Mouse (Mus musculus): ENCODE results near the gene Pak7. TPM values are rescaled to one million over a fixed set of nuclear protein-coding genes. Genes with fewer than 3 reads are reported as not detected.

Pak7 gene
- polyA plus RNA-seq, 1 experiment: 29.2 TPM

GRCm38 (mm10) chr2:136118006-136118405 lies 269.8 kb downstream of the Pak7 start:
- TF ChIP-seq CTCF (IDR thresholded peaks at IDR 0.05; ENCODE audit: extremely low read depth, insufficient read depth, low read length): no peak
- peaks cover 2% of the 10 kb centered on the region; the same call in 1 of the 2 replicates for H3K4me1 ChIP-seq (ENCODE audit: control insufficient read depth, insufficient read depth, low read length)
- H3K27ac ChIP-seq (ENCODE audit: insufficient read depth, low read length): no peak overlapping the region
- no peak overlapping the region for H3K4me3 ChIP-seq (ENCODE audit: insufficient read depth, low read length)

DNA sequence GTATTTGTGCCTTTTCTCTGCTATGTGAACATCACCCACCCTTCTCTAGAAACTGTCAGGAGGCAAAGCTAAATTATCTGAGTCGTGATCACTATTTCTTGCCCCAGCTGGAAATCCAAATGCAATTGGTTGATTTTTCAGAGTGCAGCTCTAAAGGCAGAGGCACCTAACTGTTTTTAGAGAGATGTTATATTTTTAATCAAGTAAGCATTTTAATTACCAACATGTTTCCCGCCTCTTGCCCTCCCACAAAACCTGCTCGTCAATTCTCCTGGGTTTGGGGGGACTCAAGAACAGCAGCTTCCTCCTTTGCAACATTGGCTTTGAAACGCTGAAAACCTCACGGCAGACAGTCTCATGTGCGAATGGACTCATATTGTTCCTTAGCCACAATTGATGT lies 274.4 kb downstream of the Pak7 start:
- TF ChIP-seq CTCF (IDR thresholded peaks at IDR 0.05; ENCODE audit: extremely low read depth, insufficient read depth, low read length): no peak
- TF ChIP-seq POLR2A (IDR thresholded peaks at IDR 0.05; ENCODE audit: extremely low read depth, insufficient read depth, low read length): no peak
- peaks cover 14% of the 10 kb centered on the region for H3K4me1 ChIP-seq (ENCODE audit: control insufficient read depth, insufficient read depth, low read length)
- H3K4me3 ChIP-seq (ENCODE audit: insufficient read depth, low read length): no peak overlapping the region
- H3K27ac ChIP-seq (ENCODE audit: insufficient read depth, low read length): no peak overlapping the region

GRCm38 (mm10) chr2:136109038-136109363 lies 278.8 kb downstream of the Pak7 start:
- Histone ChIP-seq H3K4me1 (ENCODE audit: control insufficient read depth, insufficient read depth, low read length) (peaks cover 19% of the 10 kb centered on the region), H3K4me3 (ENCODE audit: insufficient read depth, low read length) (no peak overlapping the region), H3K27ac (ENCODE audit: insufficient read depth, low read length) (peak overlapping the region; percentile 26)
- TF ChIP-seq CTCF (IDR thresholded peaks at IDR 0.05; ENCODE audit: extremely low read depth, insufficient read depth, low read length): no peak
- no peak for TF ChIP-seq POLR2A (IDR thresholded peaks at IDR 0.05; ENCODE audit: extremely low read depth, insufficient read depth, low read length)

- peaks cover 19% of the 10 kb centered on the region for H3K4me1 ChIP-seq (ENCODE audit: control insufficient read depth, insufficient read depth, low read length)
- H3K4me3 ChIP-seq (ENCODE audit: insufficient read depth, low read length): no peak overlapping the region
- TF ChIP-seq POLR2A (IDR thresholded peaks at IDR 0.05; ENCODE audit: extremely low read depth, insufficient read depth, low read length): no peak
- 0 out of 2 replicates have a peak, but pooled peaks have one; percentile 1 for TF ChIP-seq CTCF (IDR thresholded peaks at IDR 0.05; ENCODE audit: extremely low read depth, insufficient read depth, low read length)
- peak overlapping the region; percentile 54 for H3K27ac ChIP-seq (ENCODE audit: insufficient read depth, low read length)
These were observed 279.4 kb downstream of the Pak7 start for GRCm38 (mm10) chr2:136108124-136109037.

GRCm38 (mm10) chr2:136107597-136107996 lies 280.2 kb downstream of the Pak7 start:
- Histone ChIP-seq H3K4me1 (ENCODE audit: control insufficient read depth, insufficient read depth, low read length) (peaks cover 17% of the 10 kb centered on the region), H3K27ac (ENCODE audit: insufficient read depth, low read length) (no peak overlapping the region), H3K4me3 (ENCODE audit: insufficient read depth, low read length) (no peak overlapping the region)
- no peak for TF ChIP-seq CTCF (IDR thresholded peaks at IDR 0.05; ENCODE audit: extremely low read depth, insufficient read depth, low read length)
- TF ChIP-seq POLR2A (IDR thresholded peaks at IDR 0.05; ENCODE audit: extremely low read depth, insufficient read depth, low read length): no peak

DNA sequence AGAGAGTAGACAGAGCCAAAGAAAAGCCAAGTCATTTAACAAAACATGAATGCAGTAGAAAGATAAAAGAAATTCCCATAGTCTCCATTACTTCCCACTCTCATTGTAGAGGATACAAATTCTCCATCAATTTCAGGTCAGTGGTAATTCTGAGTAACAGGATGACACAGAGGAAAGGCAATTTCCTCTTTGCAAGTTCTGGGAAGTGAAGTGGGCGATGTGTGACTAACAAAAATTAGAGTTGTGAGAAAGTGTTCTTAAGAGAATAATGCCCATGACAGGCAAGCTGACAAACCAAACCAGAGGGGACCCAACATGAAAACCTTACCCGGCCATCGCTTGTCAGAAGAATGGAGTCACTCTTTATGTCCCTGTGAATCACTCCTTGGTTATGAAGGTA lies 290.6 kb downstream of the Pak7 start:
- Histone ChIP-seq H3K4me1 (ENCODE audit: control insufficient read depth, insufficient read depth, low read length) (peaks cover 1% of the 10 kb centered on the region; the same call in 1 of the 2 replicates), H3K27ac (ENCODE audit: insufficient read depth, low read length) (no peak overlapping the region), H3K4me3 (ENCODE audit: insufficient read depth, low read length) (no peak overlapping the region)
- TF ChIP-seq CTCF (IDR thresholded peaks at IDR 0.05; ENCODE audit: extremely low read depth, insufficient read depth, low read length) (no peak), POLR2A (IDR thresholded peaks at IDR 0.05; ENCODE audit: extremely low read depth, insufficient read depth, low read length) (no peak)

DNA sequence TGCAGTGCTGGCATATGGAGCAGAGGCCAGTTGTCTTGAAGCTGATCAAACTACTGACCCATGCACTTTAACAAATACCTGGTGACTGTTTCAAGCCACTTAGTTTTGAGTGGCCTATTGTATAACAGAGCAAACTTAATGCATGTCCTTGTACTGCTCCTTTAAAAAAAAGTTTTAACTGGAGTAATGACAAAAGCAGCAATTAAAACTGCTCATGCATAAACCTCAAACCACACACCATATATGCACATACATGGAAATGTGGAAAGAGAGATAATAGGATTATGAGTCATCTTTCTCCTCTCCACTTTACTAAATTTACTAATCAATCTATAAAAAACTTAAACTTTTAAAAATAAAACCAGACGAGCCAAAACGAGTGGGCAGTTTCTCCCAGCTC lies 291.8 kb downstream of the Pak7 start:
- no peak overlapping the region for H3K27ac ChIP-seq (ENCODE audit: insufficient read depth, low read length)
- H3K4me1 ChIP-seq (ENCODE audit: control insufficient read depth, insufficient read depth, low read length): peaks cover 1% of the 10 kb centered on the region; the same call in 1 of the 2 replicates
- TF ChIP-seq CTCF (IDR thresholded peaks at IDR 0.05; ENCODE audit: extremely low read depth, insufficient read depth, low read length) (no peak), POLR2A (IDR thresholded peaks at IDR 0.05; ENCODE audit: extremely low read depth, insufficient read depth, low read length) (no peak)
- H3K4me3 ChIP-seq (ENCODE audit: insufficient read depth, low read length): no peak overlapping the region

DNA sequence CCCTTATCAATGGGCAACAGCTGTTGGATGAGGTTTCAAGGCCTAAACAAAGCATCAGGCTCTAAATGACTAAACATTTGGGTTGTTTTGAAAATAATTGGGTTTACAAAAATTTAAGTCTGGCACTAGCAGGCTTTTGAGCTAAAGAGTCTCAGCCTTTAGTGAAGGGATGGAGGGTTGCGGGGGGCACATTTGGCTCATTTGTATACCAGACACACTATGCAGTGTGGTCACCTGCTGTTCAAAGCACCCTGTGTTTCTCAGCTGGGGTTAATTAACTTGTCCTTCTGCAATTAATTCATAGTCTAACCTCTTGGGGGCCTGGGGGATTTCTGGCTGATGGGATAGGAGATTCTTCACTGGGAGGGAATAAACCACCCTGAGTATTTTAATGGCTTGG lies 323.4 kb downstream of the Pak7 start:
- Histone ChIP-seq H3K4me3 (ENCODE audit: insufficient read depth, low read length) (no peak overlapping the region), H3K27ac (ENCODE audit: insufficient read depth, low read length) (no peak overlapping the region), H3K4me1 (ENCODE audit: control insufficient read depth, insufficient read depth, low read length) (no peaks in the 10 kb centered on the region)
- TF ChIP-seq CTCF (IDR thresholded peaks at IDR 0.05; ENCODE audit: extremely low read depth, insufficient read depth, low read length) (no peak), POLR2A (IDR thresholded peaks at IDR 0.05; ENCODE audit: extremely low read depth, insufficient read depth, low read length) (no peak)

DNA sequence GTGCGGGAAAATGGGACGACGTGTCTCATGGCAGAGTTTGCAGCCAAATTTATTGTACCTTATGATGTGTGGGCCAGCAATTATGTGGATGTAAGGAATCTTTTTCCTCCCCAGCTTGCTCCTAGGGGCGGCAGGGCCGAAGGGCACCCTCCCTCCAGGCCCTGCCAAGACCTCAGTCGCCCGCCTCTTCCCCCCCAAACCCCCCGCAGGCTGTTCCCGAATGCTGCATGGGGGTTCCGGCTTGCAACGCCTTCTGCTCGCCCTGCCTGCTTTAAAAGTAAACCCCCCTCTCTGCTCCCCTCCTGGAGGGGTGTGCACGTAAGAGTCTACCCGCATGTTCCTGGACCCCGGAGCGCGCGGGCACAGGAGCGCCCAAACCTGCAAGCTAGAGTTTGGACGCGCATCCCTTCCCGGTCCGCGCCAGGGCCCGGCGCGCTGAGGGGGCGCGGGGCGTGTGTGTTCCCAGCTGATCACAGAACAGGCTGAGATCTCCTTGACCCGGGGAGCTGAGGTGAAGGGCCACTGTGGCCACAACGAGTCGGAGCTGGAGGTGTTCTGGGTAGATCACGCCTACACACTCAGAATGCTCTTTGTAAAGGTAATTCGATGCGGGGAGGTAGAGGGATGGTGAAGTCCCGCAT lies 328.6 kb downstream of the Pak7 start:
- Histone ChIP-seq H3K27ac (ENCODE audit: insufficient read depth, low read length) (peak overlapping the region; percentile 83; the same call in 1 of the 2 replicates), H3K4me3 (ENCODE audit: insufficient read depth, low read length) (peak overlapping the region; percentile 99), H3K4me1 (ENCODE audit: control insufficient read depth, insufficient read depth, low read length) (no peaks in the 10 kb centered on the region)
- no peak for TF ChIP-seq POLR2A (IDR thresholded peaks at IDR 0.05; ENCODE audit: extremely low read depth, insufficient read depth, low read length)
- TF ChIP-seq CTCF (IDR thresholded peaks at IDR 0.05; ENCODE audit: extremely low read depth, insufficient read depth, low read length): no peak

DNA sequence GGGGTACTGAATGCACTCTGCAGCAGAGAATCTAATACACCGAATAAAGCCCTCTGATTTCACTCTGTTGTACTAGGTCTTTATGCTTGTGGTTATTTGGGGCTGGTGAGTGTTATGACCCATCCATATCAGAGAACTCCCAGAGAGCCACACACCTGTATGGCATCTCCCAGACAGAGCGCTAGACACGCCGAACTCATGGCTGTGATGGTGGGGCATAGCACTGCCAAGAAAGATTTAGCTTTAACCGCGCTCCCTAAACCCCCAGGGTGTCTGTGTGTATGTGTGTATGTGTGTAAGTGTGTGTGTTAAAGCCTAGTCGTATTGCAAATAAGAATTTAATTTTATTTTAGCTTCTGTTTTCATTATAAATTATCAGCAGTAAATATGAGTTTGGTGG lies 329.4 kb downstream of the Pak7 start:
- H3K4me1 ChIP-seq (ENCODE audit: control insufficient read depth, insufficient read depth, low read length): no peaks in the 10 kb centered on the region
- TF ChIP-seq CTCF (IDR thresholded peaks at IDR 0.05; ENCODE audit: extremely low read depth, insufficient read depth, low read length) (no peak), POLR2A (IDR thresholded peaks at IDR 0.05; ENCODE audit: extremely low read depth, insufficient read depth, low read length) (no peak)
- peak overlapping the region; percentile 99 for H3K4me3 ChIP-seq (ENCODE audit: insufficient read depth, low read length)
- peak overlapping the region; percentile 76; the same call in 1 of the 2 replicates for H3K27ac ChIP-seq (ENCODE audit: insufficient read depth, low read length)

All from cortical plate, adult 2 months (tissue).